Mouse (Mus musculus): ENCODE data around the gene Trpm4.

- TF ChIP-seq CTCF (IDR thresholded peaks at IDR 0.05) (no peak), EP300 (IDR thresholded peaks at IDR 0.05) (no peak)
Measured at GRCm38 (mm10) chr7:45372371-45372770, 38.8 kb upstream of the Trpm4 start.

Data from lung, postnatal 0 days (tissue).